Mouse (Mus musculus) T-helper 17 cell (primary cell): ENCODE data around the gene Dad1.

ENCODE experiments used
- in situ Hi-C, 2 experiments: fragments of 300-600 bp; cut with MboI, MseI; formaldehyde crosslinking; loops; 1 replicate in 1 of 2; 2 replicates in 1 of 2; pipeline ENCODE4 v1.15.1; 2025; ENCODE audit warnings: high pct_unique_total_duplicates in 2 of 2

Gene Dad1

GRCm38 (mm10) chr14:54253741-54254291 lies at the start of gene Dad1, which contains the start of gene Abhd4:
TSS of gene Dad1 (minus strand) at chr14:54254104.
TSS of gene Abhd4 (plus strand) at chr14:54254188.
- in situ Hi-C loops, result loop anchor here in 1 of 2 experiments (25.0 kb wide), 1 partner anchor 1258 kb away; the partner anchor contains the start of genes Cpne6 and Nrl

GRCm38 (mm10) chr14:54300676-54301075 lies 46.8 kb upstream of the Dad1 start:
- in situ Hi-C loops, result no loop called here

GRCm38 (mm10) chr14:54300136-54300535 lies 46.2 kb upstream of the Dad1 start:
- in situ Hi-C loops, result no loop called here

- in situ Hi-C loops, result no loop called here
These were observed 30.9 kb upstream of the Dad1 start, which contains the start of gene Olfr49 for GRCm38 (mm10) chr14:54284839-54285238. TSS of gene Olfr49 (minus strand) at chr14:54284939.

- in situ Hi-C loops, result no loop called here
These were observed 22.5 kb upstream of the Dad1 start for GRCm38 (mm10) chr14:54276446-54276845.

GRCm38 (mm10) chr14:54272696-54273095 lies 18.8 kb upstream of the Dad1 start:
- in situ Hi-C loops, result loop anchor here in 1 of 2 experiments (25.0 kb wide), 1 partner anchor 1240 kb away; the partner anchor contains the start of genes Cpne6 and Nrl

- in situ Hi-C loops, result loop anchor here in 1 of 2 experiments (25.0 kb wide), 1 partner anchor 1240 kb away; the partner anchor contains the start of genes Cpne6 and Nrl
These were observed 18.2 kb upstream of the Dad1 start for GRCm38 (mm10) chr14:54271976-54272606.

- in situ Hi-C loops, result loop anchor here in 1 of 2 experiments (25.0 kb wide), 1 partner anchor 1242 kb away; the partner anchor contains the start of genes Cpne6 and Nrl
These were observed 16.5 kb upstream of the Dad1 start for GRCm38 (mm10) chr14:54270413-54270812.

GRCm38 (mm10) chr14:54269566-54269965 lies 15.7 kb upstream of the Dad1 start:
- in situ Hi-C loops, result loop anchor here in 1 of 2 experiments (25.0 kb wide), 1 partner anchor 1243 kb away; the partner anchor contains the start of genes Cpne6 and Nrl

- in situ Hi-C loops, result loop anchor here in 1 of 2 experiments (25.0 kb wide), 1 partner anchor 1244 kb away; the partner anchor contains the start of genes Cpne6 and Nrl
These were observed 14.1 kb upstream of the Dad1 start for GRCm38 (mm10) chr14:54267966-54268365.

- in situ Hi-C loops, result loop anchor here in 1 of 2 experiments (25.0 kb wide), 1 partner anchor 1246 kb away; the partner anchor contains the start of genes Cpne6 and Nrl
These were observed 12.0 kb upstream of the Dad1 start for GRCm38 (mm10) chr14:54265951-54266350.

- in situ Hi-C loops, result loop anchor here in 1 of 2 experiments (25.0 kb wide), 1 partner anchor 1247 kb away; the partner anchor contains the start of genes Cpne6 and Nrl
These were observed 11.2 kb upstream of the Dad1 start for GRCm38 (mm10) chr14:54265093-54265492.

- in situ Hi-C loops, result loop anchor here in 1 of 2 experiments (25.0 kb wide), 1 partner anchor 1248 kb away; the partner anchor contains the start of genes Cpne6 and Nrl
These were observed 10.3 kb upstream of the Dad1 start for GRCm38 (mm10) chr14:54264231-54264630.

- in situ Hi-C loops, result loop anchor here in 1 of 2 experiments (25.0 kb wide), 1 partner anchor 1249 kb away; the partner anchor contains the start of genes Cpne6 and Nrl
These were observed 9.2 kb upstream of the Dad1 start for GRCm38 (mm10) chr14:54263099-54263498.

- in situ Hi-C loops, result loop anchor here in 1 of 2 experiments (25.0 kb wide), 1 partner anchor 1250 kb away; the partner anchor contains the start of genes Cpne6 and Nrl
These were observed 8.7 kb upstream of the Dad1 start for GRCm38 (mm10) chr14:54262622-54263021.

- in situ Hi-C loops, result loop anchor here in 1 of 2 experiments (25.0 kb wide), 1 partner anchor 1251 kb away; the partner anchor contains the start of genes Cpne6 and Nrl
These were observed 7.5 kb upstream of the Dad1 start for GRCm38 (mm10) chr14:54261386-54261785.

GRCm38 (mm10) chr14:54260196-54260595 lies 6.3 kb upstream of the Dad1 start:
- in situ Hi-C loops, result loop anchor here in 1 of 2 experiments (25.0 kb wide), 1 partner anchor 1252 kb away; the partner anchor contains the start of genes Cpne6 and Nrl

GRCm38 (mm10) chr14:54259722-54260085 lies 5.8 kb upstream of the Dad1 start:
- in situ Hi-C loops, result loop anchor here in 1 of 2 experiments (25.0 kb wide), 1 partner anchor 1253 kb away; the partner anchor contains the start of genes Cpne6 and Nrl

GRCm38 (mm10) chr14:54259003-54259721 lies 5.3 kb upstream of the Dad1 start:
- in situ Hi-C loops, result loop anchor here in 1 of 2 experiments (25.0 kb wide), 1 partner anchor 1253 kb away; the partner anchor contains the start of genes Cpne6 and Nrl

- in situ Hi-C loops, result loop anchor here in 1 of 2 experiments (25.0 kb wide), 1 partner anchor 1254 kb away; the partner anchor contains the start of genes Cpne6 and Nrl
These were observed 4.3 kb upstream of the Dad1 start for GRCm38 (mm10) chr14:54258131-54258670.
